Mouse (Mus musculus): ENCODE measurements at regions not wholly inside any gene's neighbourhood (a gene's known extent, or its start where the extent isn't known, plus 50 kb on each side); places are given as distances from the start of the nearest gene placed in this dataset.

GRCm38 (mm10) chr13:11167115-11167514 lies 806.5 kb upstream of the Chrm3 start:
- Histone ChIP-seq H3K9me3 (replicated peaks) (no peaks in the 10 kb centered on the region), H3K9ac (no peak overlapping the region), H3K27ac (replicated peaks) (no peak overlapping the region), H3K4me1 (no peaks in the 10 kb centered on the region), H3K4me2 (replicated peaks) (no peak overlapping the region), H3K36me3 (no peaks in the 10 kb centered on the region), H3K27me3 (no peaks in the 10 kb centered on the region), H3K4me3 (replicated peaks) (no peak overlapping the region)
- WGBS, result 64% methylated on average over 5 of the region's 5 CpGs
- no peak for ATAC-seq (ENCODE audit: insufficient number of reproducible peaks, low FRiP score, low TSS enrichment, low read depth)

- Histone ChIP-seq H3K27me3 (no peaks in the 10 kb centered on the region), H3K27ac (replicated peaks) (no peak overlapping the region), H3K9me3 (replicated peaks) (no peaks in the 10 kb centered on the region), H3K4me2 (replicated peaks) (no peak overlapping the region), H3K4me3 (replicated peaks) (no peak overlapping the region), H3K9ac (no peak overlapping the region), H3K36me3 (no peaks in the 10 kb centered on the region), H3K4me1 (no peaks in the 10 kb centered on the region)
- WGBS, result 72% methylated on average over 3 of the region's 3 CpGs
- no peak for ATAC-seq (ENCODE audit: insufficient number of reproducible peaks, low FRiP score, low TSS enrichment, low read depth)
Measured at GRCm38 (mm10) chr13:11164130-11164529, 803.5 kb upstream of the Chrm3 start.

- Histone ChIP-seq H3K27me3 (no peaks in the 10 kb centered on the region), H3K9me3 (replicated peaks) (no peaks in the 10 kb centered on the region), H3K4me1 (no peaks in the 10 kb centered on the region), H3K9ac (no peak overlapping the region), H3K36me3 (no peaks in the 10 kb centered on the region), H3K27ac (replicated peaks) (no peak overlapping the region), H3K4me3 (replicated peaks) (no peak overlapping the region), H3K4me2 (replicated peaks) (no peak overlapping the region)
- WGBS, result 70% methylated on average over 3 of the region's 3 CpGs
- ATAC-seq (ENCODE audit: insufficient number of reproducible peaks, low FRiP score, low TSS enrichment, low read depth), result no peak
Measured at GRCm38 (mm10) chr13:11147268-11147667, 786.6 kb upstream of the Chrm3 start.

GRCm38 (mm10) chr13:11107693-11108092 lies 747.0 kb upstream of the Chrm3 start:
- Histone ChIP-seq H3K9ac (no peak overlapping the region), H3K4me2 (replicated peaks) (no peak overlapping the region), H3K4me1 (no peaks in the 10 kb centered on the region), H3K36me3 (no peaks in the 10 kb centered on the region), H3K27ac (replicated peaks) (no peak overlapping the region), H3K4me3 (replicated peaks) (no peak overlapping the region), H3K9me3 (replicated peaks) (no peaks in the 10 kb centered on the region), H3K27me3 (no peaks in the 10 kb centered on the region)
- ATAC-seq (ENCODE audit: insufficient number of reproducible peaks, low FRiP score, low TSS enrichment, low read depth), result no peak
- WGBS, result 89% methylated on average over 2 of the region's 2 CpGs

- WGBS, result 84% methylated on average over 4 of the region's 4 CpGs
Measured at GRCm38 (mm10) chr13:11106426-11106825, 745.8 kb upstream of the Chrm3 start.

GRCm38 (mm10) chr13:11105571-11105970 lies 744.9 kb upstream of the Chrm3 start:
- Histone ChIP-seq H3K36me3 (no peaks in the 10 kb centered on the region), H3K4me1 (no peaks in the 10 kb centered on the region), H3K27me3 (no peaks in the 10 kb centered on the region), H3K4me2 (replicated peaks) (no peak overlapping the region), H3K9ac (no peak overlapping the region), H3K27ac (replicated peaks) (no peak overlapping the region), H3K9me3 (replicated peaks) (no peaks in the 10 kb centered on the region), H3K4me3 (replicated peaks) (no peak overlapping the region)
- no peak for ATAC-seq (ENCODE audit: insufficient number of reproducible peaks, low FRiP score, low TSS enrichment, low read depth)
- WGBS, result 64% methylated on average over 2 of the region's 2 CpGs

More at GRCm38 (mm10) chr13:11106426-11106825, 745.8 kb upstream of the Chrm3 start:
- no peaks in the 10 kb centered on the region for H3K9me3 ChIP-seq (replicated peaks)
- no peak overlapping the region for H3K4me3 ChIP-seq (replicated peaks)
- H3K4me1 ChIP-seq, result no peaks in the 10 kb centered on the region
- H3K27ac ChIP-seq (replicated peaks), result no peak overlapping the region
- H3K36me3 ChIP-seq, result no peaks in the 10 kb centered on the region
- ATAC-seq (ENCODE audit: insufficient number of reproducible peaks, low FRiP score, low TSS enrichment, low read depth), result no peak
- no peak overlapping the region for H3K9ac ChIP-seq
- H3K27me3 ChIP-seq, result no peaks in the 10 kb centered on the region
- no peak overlapping the region for H3K4me2 ChIP-seq (replicated peaks)

- Histone ChIP-seq H3K4me3 (replicated peaks) (no peak overlapping the region), H3K4me2 (replicated peaks) (no peak overlapping the region), H3K36me3 (no peaks in the 10 kb centered on the region), H3K27me3 (no peaks in the 10 kb centered on the region), H3K9me3 (replicated peaks) (no peaks in the 10 kb centered on the region), H3K9ac (no peak overlapping the region), H3K4me1 (no peaks in the 10 kb centered on the region), H3K27ac (replicated peaks) (no peak overlapping the region)
- ATAC-seq (ENCODE audit: insufficient number of reproducible peaks, low FRiP score, low TSS enrichment, low read depth), result no peak
Measured at GRCm38 (mm10) chr13:11099586-11099950, 738.9 kb upstream of the Chrm3 start.

GRCm38 (mm10) chr13:11098899-11099585 lies 738.4 kb upstream of the Chrm3 start:
- no peaks in the 10 kb centered on the region for H3K4me1 ChIP-seq
- H3K9me3 ChIP-seq (replicated peaks), result no peaks in the 10 kb centered on the region
- H3K9ac ChIP-seq, result no peak overlapping the region
- no peak overlapping the region for H3K4me2 ChIP-seq (replicated peaks)
- no peak for ATAC-seq (ENCODE audit: insufficient number of reproducible peaks, low FRiP score, low TSS enrichment, low read depth)
- 22% methylated on average over 4 of the region's 4 CpGs for WGBS
- no peaks in the 10 kb centered on the region for H3K36me3 ChIP-seq
- H3K4me3 ChIP-seq (replicated peaks), result no peak overlapping the region
- H3K27me3 ChIP-seq, result no peaks in the 10 kb centered on the region
- no peak overlapping the region for H3K27ac ChIP-seq (replicated peaks)

- Histone ChIP-seq H3K27me3 (no peaks in the 10 kb centered on the region), H3K9ac (no peak overlapping the region), H3K36me3 (no peaks in the 10 kb centered on the region), H3K4me2 (replicated peaks) (no peak overlapping the region), H3K4me1 (no peaks in the 10 kb centered on the region), H3K4me3 (replicated peaks) (no peak overlapping the region), H3K27ac (replicated peaks) (no peak overlapping the region), H3K9me3 (replicated peaks) (no peaks in the 10 kb centered on the region)
- 53% methylated on average over 2 of the region's 2 CpGs for WGBS
- no peak for ATAC-seq (ENCODE audit: insufficient number of reproducible peaks, low FRiP score, low TSS enrichment, low read depth)
Measured at GRCm38 (mm10) chr13:11092911-11093310, 732.3 kb upstream of the Chrm3 start.

Measured in embryonic facial prominence, embryonic 15.5 days (tissue).